Mouse (Mus musculus) olfactory bulb, adult 2 months (tissue): Measurements from ENCODE around the gene Maats1.

ENCODE experiments used
- CTCF ChIP-seq: fragments of 200-500 bp; IDR thresholded peaks from 2 replicates; pipeline ENCODE4 v1.5.1; 2012; ENCODE audit warnings: low read depth, mild to moderate bottlenecking, low read length, moderate library complexity; ENCODE audit not compliant: insufficient read depth
- POLR2A ChIP-seq: fragments of 200-500 bp; IDR thresholded peaks from 2 replicates; pipeline ENCODE4 v1.6.1; 2012; ENCODE audit warnings: mild to moderate bottlenecking, low read depth, low read length, moderate library complexity; ENCODE audit not compliant: insufficient read depth

DNA sequence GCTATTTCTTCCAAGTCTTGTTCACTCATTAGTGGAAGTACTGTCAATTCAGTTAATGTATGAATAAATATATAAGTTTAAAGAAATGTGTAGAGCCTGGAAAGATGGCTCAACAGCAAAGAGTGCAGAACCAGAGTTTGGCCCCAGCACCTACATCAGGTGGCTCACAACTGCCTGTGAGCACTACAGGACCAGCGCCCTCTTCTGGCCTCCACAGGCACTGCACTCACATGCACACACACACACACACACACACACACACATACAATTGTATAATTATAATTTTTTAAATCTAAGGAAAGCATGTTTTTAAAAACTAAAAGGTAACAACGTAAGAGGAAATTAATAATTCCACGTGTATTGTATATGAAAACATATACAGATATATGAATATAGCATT lies 12.6 kb downstream of the Maats1 start:
- TF ChIP-seq POLR2A = no peak
- no peak for TF ChIP-seq CTCF
